Mouse (Mus musculus) kidney, postnatal 4 days (tissue): ENCODE data around the gene 2310057J18Rik.
"Not testable (repeated sequence)": the region's sequence is repeated elsewhere in the genome, so short reads cannot be mapped to it uniquely, and the experiment has no call there.

Experiments
- DNase-seq, 2 experiments: peaks; one replicate each; pipeline ENCODE4 v3.0.0; 2021; ENCODE audit warnings: mixed read lengths in 2 of 2

2310057J18Rik gene

GRCm38 (mm10) chr10:28986203-28986602, at the start of gene 2310057J18Rik:
TSS of gene 2310057J18Rik (minus strand) at chr10:28986303.
- no peak for DNase-seq

- DNase-seq: not testable (repeated sequence)
Observed at GRCm38 (mm10) chr10:29029960-29030359, 43.9 kb upstream of the 2310057J18Rik start.

GRCm38 (mm10) chr10:29019496-29020270, 33.6 kb upstream of the 2310057J18Rik start:
- no peak for DNase-seq

GRCm38 (mm10) chr10:28997776-28998175, 11.7 kb upstream of the 2310057J18Rik start:
- DNase-seq: no peak

- no peak for DNase-seq
Observed at GRCm38 (mm10) chr10:28988990-28989389, 2.9 kb upstream of the 2310057J18Rik start.

GRCm38 (mm10) chr10:28968189-28968588, 17.9 kb downstream of the 2310057J18Rik start:
- DNase-seq: no peak

GRCm38 (mm10) chr10:28955138-28955537, 31.0 kb downstream of the 2310057J18Rik start:
- peak; percentile 77 to 79 for DNase-seq

GRCm38 (mm10) chr10:28954515-28954914, 31.6 kb downstream of the 2310057J18Rik start:
- no peak for DNase-seq
